Mouse (Mus musculus) frontal cortex, postnatal 36 days (tissue): Measurements from ENCODE around the gene Ppm1j.
A peak's percentile ranks its signal among the peaks of the same experiment; 100 is the strongest.

Experiments used
- DNase-seq, 2 experiments: peaks; one replicate each; pipeline ENCODE4 v3.0.0; 2022; ENCODE audit warnings: low spot score in 2 of 2

Ppm1j gene

GRCm38 (mm10) chr3:104783971-104784500 lies 3.2 kb downstream of the Ppm1j start:
- no peak for DNase-seq

- no peak for DNase-seq
These were observed 4.4 kb downstream of the Ppm1j start for GRCm38 (mm10) chr3:104785284-104785683.

- no peak for DNase-seq
These were observed 7.2 kb downstream of the Ppm1j start, which contains the start of gene Rhoc for GRCm38 (mm10) chr3:104788075-104788474. TSS of gene Rhoc (plus strand) at chr3:104788375.

GRCm38 (mm10) chr3:104788561-104789311 lies 7.9 kb downstream of the Ppm1j start:
- DNase-seq, result peak; percentile 51 to 62

- no peak for DNase-seq
These were observed 8.4 kb downstream of the Ppm1j start for GRCm38 (mm10) chr3:104789312-104789605.

- no peak for DNase-seq
These were observed 9.0 kb downstream of the Ppm1j start for GRCm38 (mm10) chr3:104789822-104790221.

GRCm38 (mm10) chr3:104790401-104790937 lies 9.6 kb downstream of the Ppm1j start:
- peak; percentile 59 to 61 for DNase-seq

GRCm38 (mm10) chr3:104791017-104791416 lies 10.2 kb downstream of the Ppm1j start:
- DNase-seq, result no peak

GRCm38 (mm10) chr3:104791671-104792070 lies 10.8 kb downstream of the Ppm1j start:
- peak; percentile 47 to 53 for DNase-seq

- DNase-seq, result no peak
These were observed 11.8 kb downstream of the Ppm1j start for GRCm38 (mm10) chr3:104792360-104793270.

- DNase-seq, result peak in 1 of 2 experiments; percentile 66
These were observed 13.3 kb downstream of the Ppm1j start for GRCm38 (mm10) chr3:104793871-104794828.

- no peak for DNase-seq
These were observed 14.2 kb downstream of the Ppm1j start for GRCm38 (mm10) chr3:104794953-104795470.

- no peak for DNase-seq
These were observed 14.9 kb downstream of the Ppm1j start for GRCm38 (mm10) chr3:104795661-104796340.

- no peak for DNase-seq
These were observed 15.7 kb downstream of the Ppm1j start for GRCm38 (mm10) chr3:104796430-104797082.

- DNase-seq, result no peak
These were observed 19.8 kb downstream of the Ppm1j start for GRCm38 (mm10) chr3:104800681-104801080.

- DNase-seq, result no peak
These were observed 20.6 kb downstream of the Ppm1j start for GRCm38 (mm10) chr3:104801481-104801880.

- no peak for DNase-seq
These were observed 23.5 kb downstream of the Ppm1j start for GRCm38 (mm10) chr3:104804312-104804711.

- DNase-seq, result no peak
These were observed 24.7 kb downstream of the Ppm1j start for GRCm38 (mm10) chr3:104805539-104805938.

GRCm38 (mm10) chr3:104811752-104812151 lies 30.9 kb downstream of the Ppm1j start:
- no peak for DNase-seq

GRCm38 (mm10) chr3:104812254-104812653 lies 31.4 kb downstream of the Ppm1j start:
- no peak for DNase-seq
